Mouse (Mus musculus) heart, postnatal 10 days (tissue): Measurements from ENCODE around the gene Snap25. TPM values are rescaled to one million over a fixed set of nuclear protein-coding genes. Genes with fewer than 3 reads are reported as not detected.

ENCODE experiments used
- DNase-seq, 2 experiments: peaks; one replicate each; pipeline ENCODE4 v3.0.0; 2021
- intact Hi-C: fragments of 180-260 bp; cut with DNase I; formaldehyde crosslinking; loops from one replicate; pipeline ENCODE4 v1.15.1; 2025
- total RNA-seq, 2 experiments: library from RNA; stranded (reverse); gene quantifications; 2 replicates each; pipeline ENCODE4 v1.2.3; 2021

Gene Snap25
- under 1 TPM in 1 of 2 experiments, not detected in 1; 0.19 TPM for total RNA-seq

GRCm38 (mm10) chr2:136713299-136713758 is at the start of gene Snap25:
TSS of gene Snap25 (plus strand) at chr2:136713453.
- intact Hi-C loops, result loop anchor here (5.0 to 10.0 kb wide), 2 partner anchors 174 to 569 kb away; partner anchors contain the start of gene AL731706.2
- DNase-seq, result peak in 1 of 2 experiments; percentile 5

- intact Hi-C loops, result no loop called here
- DNase-seq, result no peak
These were observed 46.3 kb upstream of the Snap25 start for GRCm38 (mm10) chr2:136666951-136667350.

- intact Hi-C loops, result no loop called here
- DNase-seq, result peak; percentile 47 to 56
These were observed 44.1 kb upstream of the Snap25 start for GRCm38 (mm10) chr2:136669183-136669582.

GRCm38 (mm10) chr2:136669665-136670064 is 43.6 kb upstream of the Snap25 start:
- DNase-seq, result peak in 1 of 2 experiments; percentile 32
- intact Hi-C loops, result no loop called here

- peak in 1 of 2 experiments; percentile 8 for DNase-seq
- intact Hi-C loops, result no loop called here
These were observed 42.5 kb upstream of the Snap25 start for GRCm38 (mm10) chr2:136670539-136671271.

GRCm38 (mm10) chr2:136674077-136674757 is 39.0 kb upstream of the Snap25 start:
- DNase-seq, result no peak
- intact Hi-C loops, result no loop called here

- intact Hi-C loops, result no loop called here
- DNase-seq, result no peak
These were observed 37.1 kb upstream of the Snap25 start for GRCm38 (mm10) chr2:136676196-136676595.

GRCm38 (mm10) chr2:136676918-136677445 is 36.3 kb upstream of the Snap25 start:
- no peak for DNase-seq
- intact Hi-C loops, result no loop called here

- intact Hi-C loops, result loop anchor here (2.0 kb wide), 1 partner anchor 208 kb away; no protein-coding TSS in a partner anchor
- peak; percentile 83 to 84 for DNase-seq
These were observed 34.7 kb upstream of the Snap25 start for GRCm38 (mm10) chr2:136678321-136679161.

GRCm38 (mm10) chr2:136679280-136680221 is 33.7 kb upstream of the Snap25 start:
- peak; percentile 84 to 85 for DNase-seq
- intact Hi-C loops, result loop anchor here (2.0 kb wide), 1 partner anchor 207 kb away; no protein-coding TSS in a partner anchor

- DNase-seq, result peak; percentile 33 to 38
- intact Hi-C loops, result no loop called here
These were observed 30.9 kb upstream of the Snap25 start for GRCm38 (mm10) chr2:136682146-136682860.

GRCm38 (mm10) chr2:136686195-136686594 is 27.1 kb upstream of the Snap25 start:
- intact Hi-C loops, result no loop called here
- peak; percentile 63 to 77 for DNase-seq

GRCm38 (mm10) chr2:136687316-136687715 is 25.9 kb upstream of the Snap25 start:
- intact Hi-C loops, result no loop called here
- DNase-seq, result no peak

GRCm38 (mm10) chr2:136689476-136689875 is 23.8 kb upstream of the Snap25 start:
- intact Hi-C loops, result no loop called here

GRCm38 (mm10) chr2:136691681-136692080 is 21.6 kb upstream of the Snap25 start:
- intact Hi-C loops, result no loop called here
- no peak for DNase-seq

More at GRCm38 (mm10) chr2:136689476-136689875, 23.8 kb upstream of the Snap25 start:
- DNase-seq, result no peak

- intact Hi-C loops, result no loop called here
These were observed 13.6 kb upstream of the Snap25 start for GRCm38 (mm10) chr2:136699429-136700227.

GRCm38 (mm10) chr2:136703376-136703775 is 9.9 kb upstream of the Snap25 start:
- intact Hi-C loops, result no loop called here
- no peak for DNase-seq

More at GRCm38 (mm10) chr2:136699429-136700227, 13.6 kb upstream of the Snap25 start:
- no peak for DNase-seq

- intact Hi-C loops, result loop anchor here (5.0 to 10.0 kb wide), 2 partner anchors 176 to 566 kb away; partner anchors contain the start of gene AL731706.2
- no peak for DNase-seq
These were observed 2.1 kb upstream of the Snap25 start for GRCm38 (mm10) chr2:136711155-136711554.
